Mouse (Mus musculus) kidney, embryonic 16.5 days (tissue): Measurements from ENCODE around the gene Trank1. TPM values are rescaled to one million over a fixed set of nuclear protein-coding genes. Genes with fewer than 3 reads are reported as not detected.

Experiments used
- ATAC-seq: fragments of 200-750 bp; cut with Nextera tagmentation; 2 replicates; pipeline ENCODE4 v1.8.0; 2017; ENCODE audit warnings: moderate TSS enrichment; ENCODE audit not compliant: low FRiP score, low TSS enrichment
- H3K27ac ChIP-seq: fragments of 300-500 bp; sonication (generic); 2 replicates; pipeline ENCODE4 v1.5.1; 2014; ENCODE audit warnings: low read length
- H3K27me3 ChIP-seq: fragments of 300-500 bp; sonication (generic); 2 replicates; pipeline ENCODE4 v1.6.1; 2014; ENCODE audit warnings: low read length, control low read depth, mixed read lengths; ENCODE audit not compliant: insufficient read depth
- H3K36me3 ChIP-seq: fragments of 300-500 bp; sonication (generic); 2 replicates; pipeline ENCODE4 v1.6.1; 2014; ENCODE audit warnings: low read length, control low read depth, mixed read lengths; ENCODE audit not compliant: insufficient read depth
- H3K4me1 ChIP-seq: fragments of 300-500 bp; sonication (generic); 2 replicates; pipeline ENCODE4 v1.6.1; 2014; ENCODE audit warnings: low read length, control low read depth, mixed read lengths; ENCODE audit not compliant: insufficient read depth
- H3K4me2 ChIP-seq: fragments of 300-500 bp; sonication (generic); replicated peaks from 2 replicates; pipeline ENCODE4 v1.6.1; 2014; ENCODE audit warnings: low read depth, low read length
- H3K4me3 ChIP-seq: fragments of 300-500 bp; sonication (generic); 2 replicates; pipeline ENCODE4 v1.5.1; 2014; ENCODE audit warnings: mild to moderate bottlenecking, low read length
- H3K9ac ChIP-seq: fragments of 300-500 bp; sonication (generic); replicated peaks from 2 replicates; pipeline ENCODE4 v1.6.1; 2014; ENCODE audit warnings: low read length
- H3K9me3 ChIP-seq: fragments of 300-500 bp; sonication (generic); 2 replicates; pipeline ENCODE4 v1.6.1; 2016; ENCODE audit warnings: low read length, control low read depth
- WGBS: fragments of 180-500 bp; shearing (Covaris S2); extraction: QIAGEN DNeasy Blood & Tissue Kit; methylation state at CpG from one replicate; pipeline ENCODE4 v1.1.7; 2014; 5-methylcytosine and 5-hydroxymethylcytosine counted together
- polyA plus RNA-seq: library from polyadenylated mRNA; unstranded; fragments of >200 nt; fragmentation: Nextera tagmentation; extraction: Ambion mirVana; gene quantifications from 2 replicates; pipeline ENCODE4 v1.2.1, GENCODE M21; 2015

Gene Trank1
- polyA plus RNA-seq, 1 experiment from 2014 or later: 0.37 TPM

- Histone ChIP-seq H3K27ac (no peak overlapping the region), H3K36me3 (no peaks in the 10 kb centered on the region), H3K4me3 (no peak overlapping the region), H3K9me3 (no peaks in the 10 kb centered on the region), H3K4me1 (no peaks in the 10 kb centered on the region), H3K9ac (no peak overlapping the region), H3K27me3 (no peaks in the 10 kb centered on the region), H3K4me2 (no peak overlapping the region)
- WGBS: 64% methylated on average over 7 of the region's 7 CpGs
- ATAC-seq: no peak
Measured at GRCm38 (mm10) chr9:111363656-111364055, 52.1 kb downstream of the Trank1 start.

GRCm38 (mm10) chr9:111367713-111368112 lies 56.2 kb downstream of the Trank1 start:
- H3K9me3 ChIP-seq: 0 out of 2 replicates have a peak, but pooled peaks cover 3% of the 10 kb centered on the region
- WGBS: 73% methylated on average over 2 of the region's 2 CpGs
- H3K4me3 ChIP-seq: no peak overlapping the region
- H3K9ac ChIP-seq: no peak overlapping the region
- no peaks in the 10 kb centered on the region for H3K27me3 ChIP-seq
- no peak overlapping the region for H3K27ac ChIP-seq
- H3K4me1 ChIP-seq: no peaks in the 10 kb centered on the region
- no peak for ATAC-seq
- no peaks in the 10 kb centered on the region for H3K36me3 ChIP-seq
- no peak overlapping the region for H3K4me2 ChIP-seq

GRCm38 (mm10) chr9:111372079-111372478 lies 60.5 kb downstream of the Trank1 start:
- H3K4me1 ChIP-seq: no peaks in the 10 kb centered on the region
- H3K4me2 ChIP-seq: no peak overlapping the region
- ATAC-seq: no peak
- H3K27me3 ChIP-seq: no peaks in the 10 kb centered on the region
- no peaks in the 10 kb centered on the region for H3K36me3 ChIP-seq
- no peak overlapping the region for H3K9ac ChIP-seq
- H3K4me3 ChIP-seq: no peak overlapping the region
- H3K9me3 ChIP-seq: 0 out of 2 replicates have a peak, but pooled peaks cover 3% of the 10 kb centered on the region
- no peak overlapping the region for H3K27ac ChIP-seq
- WGBS: 92% methylated on average over 3 of the region's 3 CpGs

- Histone ChIP-seq H3K9me3 (no peaks in the 10 kb centered on the region), H3K4me2 (no peak overlapping the region), H3K36me3 (no peaks in the 10 kb centered on the region), H3K4me3 (no peak overlapping the region), H3K27me3 (no peaks in the 10 kb centered on the region), H3K27ac (no peak overlapping the region), H3K4me1 (peaks cover 8% of the 10 kb centered on the region; the same call in 1 of the 2 replicates), H3K9ac (no peak overlapping the region)
- WGBS: 54% methylated on average over 6 of the region's 6 CpGs
- peak; percentile 71; the same call in 1 of the 2 replicates for ATAC-seq
Measured at GRCm38 (mm10) chr9:111377868-111378267, 66.3 kb downstream of the Trank1 start.

- peaks cover 16% of the 10 kb centered on the region; the same call in 1 of the 2 replicates for H3K4me1 ChIP-seq
- H3K4me2 ChIP-seq: no peak overlapping the region
- no peak overlapping the region for H3K4me3 ChIP-seq
- no peaks in the 10 kb centered on the region for H3K9me3 ChIP-seq
- H3K9ac ChIP-seq: no peak overlapping the region
- H3K27me3 ChIP-seq: no peaks in the 10 kb centered on the region
- WGBS: 90% methylated on average over 9 of the region's 9 CpGs
- H3K36me3 ChIP-seq: no peaks in the 10 kb centered on the region
- no peak overlapping the region for H3K27ac ChIP-seq
- no peak for ATAC-seq
Measured at GRCm38 (mm10) chr9:111381056-111382025, 69.8 kb downstream of the Trank1 start.

- H3K9me3 ChIP-seq: no peaks in the 10 kb centered on the region
- no peak overlapping the region for H3K4me2 ChIP-seq
- H3K4me1 ChIP-seq: peaks cover 16% of the 10 kb centered on the region; the same call in 1 of the 2 replicates
- no peak for ATAC-seq
- H3K9ac ChIP-seq: no peak overlapping the region
- H3K27ac ChIP-seq: no peak overlapping the region
- no peak overlapping the region for H3K4me3 ChIP-seq
- no peaks in the 10 kb centered on the region for H3K36me3 ChIP-seq
- WGBS: 98% methylated on average over 6 of the region's 6 CpGs
- H3K27me3 ChIP-seq: no peaks in the 10 kb centered on the region
Measured at GRCm38 (mm10) chr9:111382469-111382868, 70.9 kb downstream of the Trank1 start.

GRCm38 (mm10) chr9:111383046-111383445 lies 71.5 kb downstream of the Trank1 start:
- Histone ChIP-seq H3K4me1 (peaks cover 12% of the 10 kb centered on the region; the same call in 1 of the 2 replicates), H3K27ac (no peak overlapping the region), H3K4me2 (no peak overlapping the region), H3K4me3 (no peak overlapping the region), H3K36me3 (no peaks in the 10 kb centered on the region), H3K27me3 (no peaks in the 10 kb centered on the region), H3K9me3 (no peaks in the 10 kb centered on the region), H3K9ac (no peak overlapping the region)
- WGBS: 94% methylated on average over 3 of the region's 3 CpGs
- no peak for ATAC-seq

- ATAC-seq: no peak
- no peak overlapping the region for H3K27ac ChIP-seq
Measured at GRCm38 (mm10) chr9:111383756-111384155, 72.2 kb downstream of the Trank1 start.

GRCm38 (mm10) chr9:111385526-111386491 lies 74.3 kb downstream of the Trank1 start:
- 77% methylated on average over 5 of the region's 5 CpGs for WGBS
- no peak overlapping the region for H3K4me3 ChIP-seq
- no peak overlapping the region for H3K9ac ChIP-seq
- H3K27ac ChIP-seq: peak overlapping the region; percentile 22; the same call in 1 of the 2 replicates
- H3K4me2 ChIP-seq: no peak overlapping the region
- ATAC-seq: 0 out of 2 replicates have a peak, but pooled peaks have one; percentile 9
- 0 out of 2 replicates have a peak, but pooled peaks cover 8% of the 10 kb centered on the region for H3K4me1 ChIP-seq
- no peaks in the 10 kb centered on the region for H3K36me3 ChIP-seq
- no peaks in the 10 kb centered on the region for H3K9me3 ChIP-seq
- no peaks in the 10 kb centered on the region for H3K27me3 ChIP-seq

More at GRCm38 (mm10) chr9:111383756-111384155, 72.2 kb downstream of the Trank1 start:
- Histone ChIP-seq H3K9me3 (no peaks in the 10 kb centered on the region), H3K36me3 (no peaks in the 10 kb centered on the region), H3K9ac (no peak overlapping the region), H3K4me2 (no peak overlapping the region), H3K27me3 (no peaks in the 10 kb centered on the region), H3K4me1 (0 out of 2 replicates have a peak, but pooled peaks cover 8% of the 10 kb centered on the region), H3K4me3 (no peak overlapping the region)
- 82% methylated on average over 3 of the region's 3 CpGs for WGBS
